8 mouse cellular contexts compared by ENCODE assay signal in genomic region chr4:136284455-136284854, GRCm38 (mm10). TPM values are rescaled to one million over a fixed set of nuclear protein-coding genes. Genes with fewer than 3 reads are reported as not detected.
DNase-seq lines count a peak whose midpoint lies in the region; ATAC-seq and TF ChIP-seq lines count a peak whose summit lies in the region.

Zfp46 (plus strand) TSS chr4:136284683.

- H3K4me3 ChIP-seq in G1E (ENCODE audit: low read depth, low read length), result peak within 1 kb of the TSS; percentile 77
- H3K4me3 ChIP-seq in layer of hippocampus, adult 2 months, result peak within 1 kb of the TSS; percentile 92
- H3K4me3 ChIP-seq in liver, embryonic 16.5 days (ENCODE audit: low read depth, low read length), result peak within 1 kb of the TSS; percentile 75

- H3K4me2 ChIP-seq in liver, embryonic 16.5 days (ENCODE audit: low read depth, low read length), result peak within 1 kb of the TSS; percentile 92

- ATAC-seq in G1E (ENCODE audit: extremely low read depth, insufficient number of reproducible peaks, low FRiP score, poor library complexity, severe bottlenecking), result no peak
- ATAC-seq in frontal cortex, adult (ENCODE audit: low TSS enrichment), result peak; percentile 53
- no peak for ATAC-seq in liver, embryonic 16.5 days (ENCODE audit: low read depth)

- peak within 1 kb of the TSS; percentile 98 for H3K27ac ChIP-seq in layer of hippocampus, adult 2 months
- H3K27ac ChIP-seq in liver, embryonic 16.5 days (ENCODE audit: low read length), result peak within 1 kb of the TSS; percentile 79

- H3K9me3 ChIP-seq in G1E (replicated peaks), result peaks cover 4% of the 10 kb centered on the region; the same call in 1 of the 2 replicates
- 0 out of 2 replicates have a peak, but pooled peaks cover 2% of the 10 kb centered on the region for H3K9me3 ChIP-seq in liver, embryonic 16.5 days (replicated peaks; ENCODE audit: control insufficient read depth, low read length)

- H3K36me3 ChIP-seq in G1E (replicated peaks), result peaks cover 23% of the 10 kb centered on the region
- H3K36me3 ChIP-seq in liver, embryonic 16.5 days (ENCODE audit: control insufficient read depth, insufficient read depth), result peaks cover 10% of the 10 kb centered on the region; the same call in 1 of the 2 replicates

- WGBS in liver, embryonic 16.5 days (ENCODE audit: insufficient replicate concordance), result 55% methylated on average over 5 of the region's 5 CpGs

- TF ChIP-seq POLR2A in brain, embryonic 14.5 days (IDR thresholded peaks at IDR 0.05; ENCODE audit: borderline replicate concordance, extremely low read depth, insufficient read depth, insufficient read length, poor library complexity, severe bottlenecking), result no peak

- TF ChIP-seq CTCF in G1E (IDR thresholded peaks at IDR 0.05; ENCODE audit: low read depth, low read length), result no peak
- no peak for TF ChIP-seq CTCF in brain, embryonic 14.5 days (IDR thresholded peaks at IDR 0.05; ENCODE audit: borderline replicate concordance, extremely low read depth, insufficient read depth, insufficient read length)
- peak; percentile 14; the same call in 1 of the 2 replicates for TF ChIP-seq CTCF in layer of hippocampus, adult 2 months (conservative IDR thresholded peaks at IDR 0.05)

- peaks cover 15% of the 10 kb centered on the region for H3K27me3 ChIP-seq in G1E (ENCODE audit: insufficient read depth, low read length)
- H3K27me3 ChIP-seq in liver, embryonic 16.5 days (ENCODE audit: control insufficient read depth, insufficient read depth, low read depth, low read length), result no peaks in the 10 kb centered on the region

- intact Hi-C loops in heart, postnatal 36 days (cut with DNase I), result loop anchor here (2.0 to 5.0 kb wide), 2 partner anchors 24 to 142 kb away; partner anchors contain the start of gene Id3

- peaks cover 27% of the 10 kb centered on the region for H3K4me1 ChIP-seq in G1E (ENCODE audit: insufficient read depth, low read depth, low read length)
- peaks cover 16% of the 10 kb centered on the region for H3K4me1 ChIP-seq in liver, embryonic 16.5 days (ENCODE audit: control insufficient read depth, low read depth, low read length)

- H3K9ac ChIP-seq in liver, embryonic 16.5 days (ENCODE audit: low read depth, low read length), result peak within 1 kb of the TSS; percentile 60

- DNase-seq in G1E (ENCODE audit: low spot score), result no peak
- peak; percentile 96 for DNase-seq in brain, embryonic 14.5 days (ENCODE audit: low read depth)
- DNase-seq in heart, postnatal 36 days, result peak; percentile 84 to 86
- DNase-seq in layer of hippocampus, adult 2 months (ENCODE audit: low spot score in 2 of 2), result peak; percentile 92 to 93
- peak; percentile 63 for DNase-seq in ovary, postnatal 14 days (ENCODE audit: low spot score)
- no peak for DNase-seq in natural killer cell, adult 2 months (ENCODE audit: low spot score in 2 of 2)

RNA-seq across cellular contexts. Expression of gene Zfp46, which starts in this region (rescaled TPM):
- total RNA-seq in G1E (2014; fragmentation: Nextera tagmentation) (17.7 and 19.9 TPM in 2 replicates), G1E (2017) (13.2 and 13.9 TPM in 2 replicates)
- polyA plus RNA-seq in G1E (2012), result 6.1 and 6.7 TPM in 2 replicates
- 58.3 and 69.5 TPM in 2 replicates for polyA plus RNA-seq in brain, embryonic 14.5 days (2012; rRNA removed)
- total RNA-seq in heart, postnatal 36 days (2021), result 10 to 100 TPM; 37.4 to 57.1 TPM
- total RNA-seq in layer of hippocampus, adult 2 months (2021), result 10 to 100 TPM; 44.2 to 49.0 TPM
- 2.8 and 3.5 TPM in 2 replicates for polyA plus RNA-seq in liver, embryonic 16.5 days (2015; fragmentation: Nextera tagmentation; extraction: Ambion mirVana)

Comparison
In these comparisons a context has a peak if more than half of its experiments do, and no peak if none do; other contexts are left out.
1. DNase-seq: peak in brain, embryonic 14.5 days (single experiment), heart, postnatal 36 days (2 of 2), layer of hippocampus, adult 2 months (2 of 2) and ovary, postnatal 14 days (single experiment); none in G1E (single experiment) and natural killer cell, adult 2 months (0 of 2).
2. Peak in every context shown above with its lines, with median percentiles within 50 percentile points of each other: H3K4me3 ChIP-seq.